Mouse (Mus musculus): Measurements from ENCODE around the gene Pdk2. TPM values are rescaled to one million over a fixed set of nuclear protein-coding genes. Genes with fewer than 3 reads are reported as not detected.

Gene Pdk2
- polyA plus RNA-seq, 1 experiment from 2014 or later = 29.8 TPM

DNA sequence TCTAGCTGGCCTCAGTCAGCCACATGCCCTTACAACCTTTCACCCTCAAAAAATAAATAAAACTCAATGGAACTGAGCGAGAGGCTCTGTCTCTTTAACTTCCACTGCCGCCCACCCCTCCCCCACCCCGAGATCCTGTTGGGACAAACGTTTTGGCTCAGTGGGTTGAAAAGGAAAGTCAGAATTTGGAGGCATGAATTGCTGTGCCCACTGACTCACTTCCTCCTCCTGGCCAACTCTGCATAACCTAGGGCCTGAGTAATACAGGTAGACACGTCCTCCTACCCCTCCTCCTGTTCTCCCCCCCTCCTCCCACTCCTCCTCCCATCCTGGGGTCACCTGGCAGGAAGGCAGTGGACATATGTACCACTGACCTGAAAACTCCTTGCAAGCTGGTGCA lies 44.6 kb upstream of the Pdk2 start:
- Histone ChIP-seq H3K27ac (replicated peaks) (peak overlapping the region; percentile 49; the same call in 1 of the 2 replicates), H3K36me3 (ENCODE audit: control insufficient read depth, insufficient read depth, low read length) (no peaks in the 10 kb centered on the region), H3K4me3 (ENCODE audit: low read depth, low read length) (no peak overlapping the region), H3K9ac (ENCODE audit: low read length) (no peak overlapping the region), H3K27me3 (ENCODE audit: control insufficient read depth, insufficient read depth, low read length) (no peaks in the 10 kb centered on the region), H3K4me2 (replicated peaks; ENCODE audit: low read depth) (no peak overlapping the region), H3K9me3 (ENCODE audit: control insufficient read depth, low read length) (no peaks in the 10 kb centered on the region), H3K4me1 (replicated peaks; ENCODE audit: control insufficient read depth, insufficient read depth) (peaks cover 20% of the 10 kb centered on the region)
- WGBS = 9% methylated on average over 5 of the region's 5 CpGs
- no peak for DNase-seq (ENCODE audit: low spot score)
- TF ChIP-seq EP300 (optimal IDR thresholded peaks at IDR 0.05) (no peak), CTCF (IDR thresholded peaks at IDR 0.05; ENCODE audit: low read depth) (no peak)
- no peak; the same call in 1 of the 2 replicates for ATAC-seq (ENCODE audit: low FRiP score, low TSS enrichment)

DNA sequence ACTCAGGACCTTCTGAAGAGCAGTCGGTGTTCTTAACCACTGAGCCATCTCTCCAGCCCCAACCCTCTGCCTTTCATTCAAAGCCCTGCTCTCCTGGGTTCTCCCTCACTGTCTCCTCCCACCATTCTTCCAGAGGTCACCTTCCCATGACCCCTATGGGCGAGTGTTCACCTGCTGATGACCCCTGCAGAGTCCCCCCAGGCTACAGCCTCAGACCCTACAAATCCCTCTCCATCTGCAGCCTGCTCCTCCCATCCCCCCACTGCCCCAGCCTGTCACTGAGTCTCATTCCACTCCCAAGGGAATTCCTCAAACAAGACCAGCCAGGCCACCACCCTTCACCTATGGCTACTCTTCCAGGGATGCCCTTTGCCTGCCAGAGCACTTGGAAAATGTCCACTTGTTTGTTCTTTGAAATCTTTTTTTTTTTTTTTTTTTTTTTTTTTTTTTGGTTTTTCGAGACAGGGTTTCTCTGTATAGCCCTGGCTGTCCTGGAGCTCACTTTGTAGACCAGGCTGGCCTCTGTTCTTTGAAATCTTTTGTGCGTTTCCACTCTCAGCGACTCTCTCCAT lies 43.7 kb upstream of the Pdk2 start:
- Histone ChIP-seq H3K9ac (ENCODE audit: low read length) (no peak overlapping the region), H3K4me1 (replicated peaks; ENCODE audit: control insufficient read depth, insufficient read depth) (peaks cover 20% of the 10 kb centered on the region), H3K9me3 (ENCODE audit: control insufficient read depth, low read length) (no peaks in the 10 kb centered on the region), H3K27ac (replicated peaks) (no peak overlapping the region), H3K36me3 (ENCODE audit: control insufficient read depth, insufficient read depth, low read length) (no peaks in the 10 kb centered on the region), H3K27me3 (ENCODE audit: control insufficient read depth, insufficient read depth, low read length) (no peaks in the 10 kb centered on the region), H3K4me2 (replicated peaks; ENCODE audit: low read depth) (no peak overlapping the region), H3K4me3 (ENCODE audit: low read depth, low read length) (no peak overlapping the region)
- WGBS = 43% methylated on average over 5 of the region's 5 CpGs
- ATAC-seq (ENCODE audit: low FRiP score, low TSS enrichment) (no peak), DNase-seq (ENCODE audit: low spot score) (no peak)
- TF ChIP-seq CTCF (IDR thresholded peaks at IDR 0.05; ENCODE audit: low read depth) (no peak), EP300 (optimal IDR thresholded peaks at IDR 0.05) (no peak)

DNA sequence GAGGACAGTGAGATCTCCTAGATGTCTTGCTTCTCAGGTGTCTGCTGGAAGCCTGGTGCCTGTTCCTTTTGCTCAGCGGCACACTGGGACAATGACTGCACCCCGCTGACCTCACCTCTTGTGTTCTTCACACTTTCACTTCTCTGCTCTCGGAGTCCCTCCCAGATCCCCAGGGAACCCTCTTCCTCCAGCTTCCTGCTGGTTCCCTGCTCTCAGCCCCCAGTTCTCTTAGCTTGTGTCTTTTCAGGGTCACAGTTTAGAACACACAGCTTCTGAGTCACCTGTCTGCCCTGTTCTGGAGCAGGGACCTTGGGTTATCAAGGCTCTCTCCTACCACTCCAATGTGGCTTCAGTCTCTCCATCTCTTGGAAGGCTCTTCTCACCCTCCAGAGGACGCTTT lies 43.0 kb upstream of the Pdk2 start:
- no peaks in the 10 kb centered on the region for H3K27me3 ChIP-seq (ENCODE audit: control insufficient read depth, insufficient read depth, low read length)
- peaks cover 22% of the 10 kb centered on the region for H3K4me1 ChIP-seq (replicated peaks; ENCODE audit: control insufficient read depth, insufficient read depth)
- H3K4me3 ChIP-seq (ENCODE audit: low read depth, low read length) = no peak overlapping the region
- no peak overlapping the region for H3K9ac ChIP-seq (ENCODE audit: low read length)
- ATAC-seq (ENCODE audit: low FRiP score, low TSS enrichment) = no peak
- H3K36me3 ChIP-seq (ENCODE audit: control insufficient read depth, insufficient read depth, low read length) = no peaks in the 10 kb centered on the region
- no peak overlapping the region for H3K27ac ChIP-seq (replicated peaks)
- DNase-seq (ENCODE audit: low spot score) = no peak
- H3K9me3 ChIP-seq (ENCODE audit: control insufficient read depth, low read length) = no peaks in the 10 kb centered on the region
- 55% methylated on average over 4 of the region's 4 CpGs for WGBS
- H3K4me2 ChIP-seq (replicated peaks; ENCODE audit: low read depth) = no peak overlapping the region
- TF ChIP-seq CTCF (IDR thresholded peaks at IDR 0.05; ENCODE audit: low read depth) (no peak), EP300 (optimal IDR thresholded peaks at IDR 0.05) (no peak)

DNA sequence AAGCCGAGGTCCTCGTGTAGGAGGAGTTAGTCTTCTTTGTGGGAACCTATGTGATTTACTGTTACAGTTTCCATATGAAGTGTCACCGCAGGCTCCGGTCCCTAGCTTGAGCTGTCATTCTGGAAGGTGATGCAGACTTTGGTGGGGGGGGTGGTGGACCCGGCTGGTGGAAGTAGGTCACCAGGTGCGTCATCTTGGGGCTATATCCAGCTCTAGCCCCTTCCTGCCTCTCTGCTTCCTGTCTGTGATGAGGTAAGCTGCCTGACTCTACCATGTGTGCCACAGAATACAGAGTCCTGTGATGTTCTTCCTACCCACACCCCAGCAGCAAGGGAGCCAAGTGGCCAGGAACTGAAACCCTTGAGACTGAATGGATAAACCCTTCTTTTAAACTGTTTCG lies 41.7 kb upstream of the Pdk2 start:
- Histone ChIP-seq H3K4me2 (replicated peaks; ENCODE audit: low read depth) (no peak overlapping the region), H3K4me1 (replicated peaks; ENCODE audit: control insufficient read depth, insufficient read depth) (peaks cover 21% of the 10 kb centered on the region), H3K9ac (ENCODE audit: low read length) (no peak overlapping the region), H3K27ac (replicated peaks) (no peak overlapping the region), H3K9me3 (ENCODE audit: control insufficient read depth, low read length) (no peaks in the 10 kb centered on the region), H3K36me3 (ENCODE audit: control insufficient read depth, insufficient read depth, low read length) (no peaks in the 10 kb centered on the region), H3K27me3 (ENCODE audit: control insufficient read depth, insufficient read depth, low read length) (no peaks in the 10 kb centered on the region), H3K4me3 (ENCODE audit: low read depth, low read length) (no peak overlapping the region)
- no peak for DNase-seq (ENCODE audit: low spot score)
- ATAC-seq (ENCODE audit: low FRiP score, low TSS enrichment) = no peak
- WGBS = 87% methylated on average over 7 of the region's 7 CpGs
- TF ChIP-seq CTCF (IDR thresholded peaks at IDR 0.05; ENCODE audit: low read depth) (no peak), EP300 (optimal IDR thresholded peaks at IDR 0.05) (no peak)

DNA sequence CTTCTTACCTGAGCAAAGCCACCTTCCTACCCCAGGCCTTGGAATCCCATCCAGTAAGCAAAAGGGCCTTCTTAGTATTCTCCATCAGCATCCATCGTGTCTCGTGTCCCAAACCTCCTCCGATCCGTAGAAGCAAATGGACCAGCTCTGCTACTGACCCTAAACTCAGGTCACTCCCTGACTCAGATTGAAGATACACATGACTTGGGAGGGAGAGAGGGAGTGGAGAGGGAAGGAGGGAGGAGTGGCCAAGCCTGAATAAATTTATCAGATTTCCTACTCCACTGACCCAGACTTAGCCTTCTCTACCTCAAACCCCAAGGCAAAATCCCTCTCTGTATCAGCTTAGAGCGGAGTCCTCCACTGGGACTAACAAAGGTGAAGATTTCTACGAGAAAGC lies 39.6 kb upstream of the Pdk2 start:
- no peak for TF ChIP-seq EP300 (optimal IDR thresholded peaks at IDR 0.05)
- TF ChIP-seq CTCF (IDR thresholded peaks at IDR 0.05; ENCODE audit: low read depth) = no peak
- no peak overlapping the region; the same call in 1 of the 2 replicates for H3K27ac ChIP-seq (replicated peaks)
- no peak overlapping the region for H3K4me2 ChIP-seq (replicated peaks; ENCODE audit: low read depth)
- no peak for ATAC-seq (ENCODE audit: low FRiP score, low TSS enrichment)
- no peak overlapping the region for H3K4me3 ChIP-seq (ENCODE audit: low read depth, low read length)
- H3K4me1 ChIP-seq (replicated peaks; ENCODE audit: control insufficient read depth, insufficient read depth) = 0 out of 2 replicates have a peak, but pooled peaks cover 9% of the 10 kb centered on the region
- no peaks in the 10 kb centered on the region for H3K36me3 ChIP-seq (ENCODE audit: control insufficient read depth, insufficient read depth, low read length)
- DNase-seq (ENCODE audit: low spot score) = no peak
- no peaks in the 10 kb centered on the region for H3K27me3 ChIP-seq (ENCODE audit: control insufficient read depth, insufficient read depth, low read length)
- 54% methylated on average over 6 of the region's 6 CpGs for WGBS
- H3K9me3 ChIP-seq (ENCODE audit: control insufficient read depth, low read length) = no peaks in the 10 kb centered on the region
- no peak overlapping the region for H3K9ac ChIP-seq (ENCODE audit: low read length)

DNA sequence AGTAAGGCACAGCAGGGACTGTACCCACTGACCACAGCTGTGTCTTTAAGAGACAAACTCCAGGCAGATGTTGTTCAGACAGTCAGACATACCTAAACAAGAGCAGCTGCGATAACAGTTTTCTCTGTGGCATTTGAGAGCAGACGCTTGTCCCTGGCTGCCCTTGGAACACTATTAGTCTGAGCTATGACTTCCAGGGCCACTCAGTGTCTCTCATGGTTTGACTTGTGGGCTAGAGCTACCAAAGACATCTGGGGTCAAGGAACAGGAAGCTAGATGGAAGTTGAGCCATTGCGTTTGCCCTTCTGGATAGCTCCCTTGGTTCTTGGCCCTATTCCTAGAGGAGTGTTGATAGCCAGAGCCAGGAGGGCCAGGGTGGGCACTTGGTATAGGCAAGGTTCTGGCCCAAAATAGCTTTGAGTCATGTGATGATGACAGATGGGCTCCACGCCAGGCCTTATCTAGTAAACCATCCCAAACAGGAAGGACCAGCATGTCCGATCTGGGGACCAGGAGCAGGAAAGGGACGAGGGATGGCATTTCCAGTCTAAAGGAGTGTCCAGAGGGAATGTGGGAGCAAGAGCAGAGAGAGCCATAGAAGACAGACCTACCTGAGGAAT lies 38.2 kb upstream of the Pdk2 start:
- H3K36me3 ChIP-seq (ENCODE audit: control insufficient read depth, insufficient read depth, low read length) = no peaks in the 10 kb centered on the region
- no peak overlapping the region for H3K4me3 ChIP-seq (ENCODE audit: low read depth, low read length)
- TF ChIP-seq EP300 (optimal IDR thresholded peaks at IDR 0.05) (no peak), CTCF (IDR thresholded peaks at IDR 0.05; ENCODE audit: low read depth) (no peak)
- H3K4me1 ChIP-seq (replicated peaks; ENCODE audit: control insufficient read depth, insufficient read depth) = 0 out of 2 replicates have a peak, but pooled peaks cover 8% of the 10 kb centered on the region
- DNase-seq (ENCODE audit: low spot score) (no peak), ATAC-seq (ENCODE audit: low FRiP score, low TSS enrichment) (no peak)
- no peak overlapping the region for H3K27ac ChIP-seq (replicated peaks)
- no peak overlapping the region for H3K4me2 ChIP-seq (replicated peaks; ENCODE audit: low read depth)
- 77% methylated on average over 6 of the region's 6 CpGs for WGBS
- H3K9me3 ChIP-seq (ENCODE audit: control insufficient read depth, low read length) = no peaks in the 10 kb centered on the region
- no peak overlapping the region for H3K9ac ChIP-seq (ENCODE audit: low read length)
- no peaks in the 10 kb centered on the region for H3K27me3 ChIP-seq (ENCODE audit: control insufficient read depth, insufficient read depth, low read length)

Data from stomach, postnatal 0 days (tissue).